Mouse (Mus musculus): Measurements from ENCODE around the gene Slc5a5.

DNA sequence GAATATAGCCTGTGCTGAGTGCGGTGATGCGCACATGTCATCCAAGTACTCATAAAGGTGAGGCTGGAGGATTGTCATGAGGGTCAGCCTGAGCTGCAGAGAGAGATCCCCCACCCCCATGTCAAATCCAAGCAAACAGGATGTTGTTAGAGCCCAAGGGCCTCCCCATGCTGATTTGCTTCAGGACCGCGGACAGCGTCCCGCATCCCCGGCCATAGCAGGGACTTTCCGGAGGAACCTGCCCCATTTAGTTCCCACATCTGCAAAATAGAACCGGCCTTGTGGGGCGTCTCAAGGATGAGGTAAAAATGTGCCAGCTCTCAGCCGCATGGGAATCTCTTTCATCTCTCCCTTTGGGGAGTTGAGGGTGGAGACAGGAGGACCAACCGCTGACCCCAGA lies 6.9 kb downstream of the Slc5a5 start:
- TF ChIP-seq CTCF (IDR thresholded peaks at IDR 0.05; ENCODE audit: low read depth, low read length): no peak
- TF ChIP-seq GATA1 (IDR thresholded peaks at IDR 0.05; ENCODE audit: borderline replicate concordance, low read length): no peak
